ENCODE assay signal across 27 mouse cellular contexts in the genomic region with DNA sequence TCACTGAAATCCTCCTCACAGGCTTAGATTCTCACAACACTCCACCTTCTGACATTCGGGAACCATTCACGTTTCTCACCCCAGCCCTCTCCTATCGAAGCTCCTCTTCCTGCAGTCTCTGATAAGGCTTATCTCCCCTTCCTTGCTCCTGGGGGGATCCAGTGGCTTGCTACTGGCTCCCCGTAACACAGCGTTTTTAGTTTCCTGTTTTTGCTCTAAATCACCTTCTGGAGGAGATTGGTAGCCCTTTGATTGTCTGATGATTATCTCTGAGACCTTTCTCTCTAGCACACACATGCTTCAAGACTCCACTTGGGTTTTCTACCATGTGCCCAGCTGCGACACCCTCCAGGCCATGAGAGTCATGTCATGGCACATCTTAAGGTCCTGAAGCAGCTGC.
A peak's percentile ranks its signal among the peaks of the same experiment; 100 is the strongest.
DNase-seq lines count a peak whose midpoint lies in the region; ATAC-seq and TF ChIP-seq lines count a peak whose summit lies in the region.
"Had no signal": no experiment of that assay in that cellular context is flagged by ENCODE, and none has a peak within 500 bp of the region (broad histone marks: within the 10 kb centered on the region; RNA-seq: fewer than 3 reads in every experiment).

No protein-coding gene starts in this region.

- TF ChIP-seq CTCF in stomach, postnatal 0 days (IDR thresholded peaks at IDR 0.05; ENCODE audit: low read depth) = no peak

- DNase-seq in heart, adult 11 months = peak; percentile 76
- DNase-seq in heart, adult 9 months (ENCODE audit: low spot score in 2 of 2) = no peak
- DNase-seq in liver, embryonic 13.5 days = peak; percentile 20
- no peak for DNase-seq in lung, postnatal 4 days
- no peak for DNase-seq in left cerebral cortex, adult 18-20 months (ENCODE audit: low spot score in 2 of 2)
- no peak for DNase-seq in stomach, postnatal 0 days (ENCODE audit: low spot score)
- DNase-seq: cerebellum, adult 8-10 months; cerebellum, postnatal 36 days; forebrain, postnatal 0 days; gastrocnemius, postnatal 14 days; heart, adult 2 months; heart, postnatal 36 days; kidney, adult 2 months; kidney, postnatal 10 days; lung, postnatal 36 days; spleen, adult 18-20 months; thymus, postnatal 14 days had no signal

- no peak overlapping the region for H3K9ac ChIP-seq in liver, embryonic 13.5 days
- H3K9ac ChIP-seq in stomach, postnatal 0 days (ENCODE audit: low read length) = no peak overlapping the region
- H3K9ac ChIP-seq: embryonic facial prominence, embryonic 15.5 days; forebrain, postnatal 0 days; heart, embryonic 15.5 days; hindbrain, embryonic 14.5 days; limb, embryonic 13.5 days; lung, embryonic 14.5 days; midbrain, embryonic 13.5 days had no signal

- H3K4me1 ChIP-seq in liver, embryonic 13.5 days (replicated peaks) = peaks cover 25% of the 10 kb centered on the region
- H3K4me1 ChIP-seq in stomach, postnatal 0 days (replicated peaks; ENCODE audit: control insufficient read depth, insufficient read depth) = no peaks in the 10 kb centered on the region
- H3K4me1 ChIP-seq: heart, embryonic 15.5 days had no signal

- peak; percentile 58; the same call in 1 of the 2 replicates for ATAC-seq in erythroblast, adult 5-6 weeks (replicated peaks; ENCODE audit: low FRiP score, poor library complexity, severe bottlenecking)
- peak; percentile 77 for ATAC-seq in liver, embryonic 13.5 days (ENCODE audit: low read depth)
- ATAC-seq in megakaryocyte-erythroid progenitor cell, adult 5-6 weeks (replicated peaks; ENCODE audit: low FRiP score, low TSS enrichment, poor library complexity, severe bottlenecking) = peak; percentile 83
- no peak for ATAC-seq in stomach, postnatal 0 days (ENCODE audit: low FRiP score, low TSS enrichment)
- ATAC-seq: forebrain, postnatal 0 days; inflammation-experienced regulatory T-cells, adult 6 months; midbrain, embryonic 13.5 days; Patski had no signal

- peaks cover 19% of the 10 kb centered on the region; the same call in 1 of the 2 replicates for H3K27me3 ChIP-seq in liver, embryonic 13.5 days
- no peaks in the 10 kb centered on the region for H3K27me3 ChIP-seq in stomach, postnatal 0 days (ENCODE audit: control insufficient read depth, insufficient read depth, low read length)
- H3K27me3 ChIP-seq: embryonic facial prominence, embryonic 15.5 days; heart, embryonic 15.5 days; limb, embryonic 13.5 days; midbrain, embryonic 13.5 days; Patski had no signal

- H3K36me3 ChIP-seq in liver, embryonic 13.5 days = no peaks in the 10 kb centered on the region
- H3K36me3 ChIP-seq in stomach, postnatal 0 days (ENCODE audit: control insufficient read depth, insufficient read depth, low read length) = no peaks in the 10 kb centered on the region
- H3K36me3 ChIP-seq: embryonic facial prominence, embryonic 15.5 days; heart, embryonic 15.5 days; limb, embryonic 13.5 days; midbrain, embryonic 13.5 days had no signal

- no peak overlapping the region; the same call in 1 of the 2 replicates for H3K4me2 ChIP-seq in liver, embryonic 13.5 days
- no peak overlapping the region for H3K4me2 ChIP-seq in stomach, postnatal 0 days (replicated peaks; ENCODE audit: low read depth)
- H3K4me2 ChIP-seq: embryonic facial prominence, embryonic 15.5 days; heart, embryonic 15.5 days; hindbrain, embryonic 14.5 days; limb, embryonic 13.5 days; lung, embryonic 14.5 days; midbrain, embryonic 13.5 days had no signal

- H3K27ac ChIP-seq in liver, embryonic 13.5 days = no peak overlapping the region
- no peak overlapping the region for H3K27ac ChIP-seq in stomach, postnatal 0 days (replicated peaks)
- H3K27ac ChIP-seq: embryonic facial prominence, embryonic 15.5 days; heart, adult 2 months; heart, embryonic 15.5 days; hindbrain, embryonic 14.5 days; limb, embryonic 13.5 days; midbrain, embryonic 13.5 days had no signal

- 10% methylated on average over 6 of the region's 6 CpGs for WGBS in liver, embryonic 13.5 days (ENCODE audit: insufficient replicate concordance)
- WGBS in stomach, postnatal 0 days = 62% methylated on average over 6 of the region's 6 CpGs

- no peak overlapping the region for H3K4me3 ChIP-seq in liver, embryonic 13.5 days (replicated peaks)
- no peak overlapping the region for H3K4me3 ChIP-seq in stomach, postnatal 0 days (ENCODE audit: low read depth, low read length)
- H3K4me3 ChIP-seq: embryonic facial prominence, embryonic 15.5 days; heart, adult 2 months; heart, embryonic 15.5 days; limb, embryonic 13.5 days; midbrain, embryonic 13.5 days had no signal

- H3K9me3 ChIP-seq in liver, embryonic 13.5 days (replicated peaks) = no peaks in the 10 kb centered on the region
- H3K9me3 ChIP-seq in stomach, postnatal 0 days (ENCODE audit: control insufficient read depth, low read length) = no peaks in the 10 kb centered on the region
- H3K9me3 ChIP-seq: embryonic facial prominence, embryonic 15.5 days; heart, embryonic 15.5 days; limb, embryonic 13.5 days; midbrain, embryonic 13.5 days had no signal

- no peak for TF ChIP-seq EP300 in stomach, postnatal 0 days (optimal IDR thresholded peaks at IDR 0.05)

Comparison
In these comparisons a context has a peak if more than half of its experiments do, and no peak if none do; other contexts are left out.
1. DNase-seq: peak in heart, adult 11 months (single experiment) and liver, embryonic 13.5 days (single experiment); none in heart, adult 9 months (0 of 2), lung, postnatal 4 days (0 of 2), left cerebral cortex, adult 18-20 months (0 of 2) and stomach, postnatal 0 days (single experiment).